Mouse (Mus musculus): Measurements from ENCODE around the gene Zfp119b. TPM values are rescaled to one million over a fixed set of nuclear protein-coding genes. Genes with fewer than 3 reads are reported as not detected.

The Zfp119b gene
- total and polyA plus RNA-seq, 3 experiments, result 0.39 to 10.0 (median 4.2) TPM

DNA sequence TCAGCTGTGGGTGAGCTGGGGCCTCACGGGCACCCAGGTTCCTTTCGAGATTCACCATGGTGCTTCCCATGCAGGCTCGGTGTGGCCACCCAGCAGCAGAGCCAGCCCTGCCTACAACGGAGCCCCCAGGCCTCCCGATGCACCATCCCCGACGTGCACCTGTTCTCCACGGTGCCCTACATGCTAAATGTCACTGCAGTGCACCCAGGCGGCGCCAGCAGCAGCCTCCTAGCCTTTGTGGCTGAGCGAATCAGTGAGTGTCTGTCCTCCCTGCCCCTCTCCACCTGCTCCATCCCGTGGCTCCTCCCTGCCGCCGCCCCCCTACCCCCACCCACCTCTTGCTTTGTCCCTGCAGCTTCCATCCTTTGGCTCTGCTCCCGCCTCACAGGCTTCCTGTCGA, 4.9 kb upstream of the Zfp119b start:
- Histone ChIP-seq H3K36me3 (replicated peaks) (peaks cover 8% of the 10 kb centered on the region), H3K4me1 (ENCODE audit: insufficient read depth, low read depth, low read length) (peaks cover 40% of the 10 kb centered on the region), H3K4me3 (ENCODE audit: low read depth, low read length) (no peak overlapping the region), H3K9me3 (replicated peaks) (no peaks in the 10 kb centered on the region), H3K27me3 (ENCODE audit: insufficient read depth, low read length) (peaks cover 39% of the 10 kb centered on the region)
- TF ChIP-seq CTCF (IDR thresholded peaks at IDR 0.05; ENCODE audit: low read depth, low read length) (no peak), GATA2 (IDR thresholded peaks at IDR 0.05; ENCODE audit: borderline replicate concordance, low read depth, low read length) (no peak), TAL1 (conservative IDR thresholded peaks at IDR 0.05; ENCODE audit: low read depth, low read length) (no peak), GATA1 (IDR thresholded peaks at IDR 0.05; ENCODE audit: borderline replicate concordance, low read length) (no peak), POLR2AphosphoS5 (IDR thresholded peaks at IDR 0.05; ENCODE audit: insufficient replicate concordance, low read depth, low read length) (no peak)
- ATAC-seq (ENCODE audit: extremely low read depth, insufficient number of reproducible peaks, low FRiP score, poor library complexity, severe bottlenecking), result no peak
- DNase-seq (ENCODE audit: low spot score), result no peak

DNA sequence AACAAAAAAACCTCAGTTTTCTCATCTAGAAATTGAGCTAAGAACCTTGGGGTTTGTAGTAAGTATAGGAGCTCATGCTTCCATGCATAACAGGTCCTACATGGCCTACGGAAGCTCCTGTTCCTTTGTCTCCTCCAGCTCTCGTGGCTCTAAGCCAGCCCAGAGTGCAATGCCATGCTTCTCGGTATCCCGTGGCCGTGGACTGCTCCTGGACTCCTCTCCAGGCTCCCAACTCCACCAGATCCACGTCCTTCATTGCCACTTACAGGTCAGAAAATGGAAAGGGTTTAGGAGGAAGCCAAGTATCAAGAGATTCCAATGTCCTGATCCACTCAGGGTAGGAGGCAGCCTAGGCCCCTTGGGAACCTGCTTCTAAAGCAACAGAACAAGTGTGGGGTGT, 4.5 kb upstream of the Zfp119b start:
- ATAC-seq (ENCODE audit: extremely low read depth, insufficient number of reproducible peaks, low FRiP score, poor library complexity, severe bottlenecking) (no peak), DNase-seq (ENCODE audit: low spot score) (no peak)
- Histone ChIP-seq H3K9me3 (replicated peaks) (no peaks in the 10 kb centered on the region), H3K36me3 (replicated peaks) (peaks cover 8% of the 10 kb centered on the region), H3K4me1 (ENCODE audit: insufficient read depth, low read depth, low read length) (peaks cover 40% of the 10 kb centered on the region), H3K27me3 (ENCODE audit: insufficient read depth, low read length) (peaks cover 39% of the 10 kb centered on the region), H3K4me3 (ENCODE audit: low read depth, low read length) (no peak overlapping the region)
- TF ChIP-seq TAL1 (conservative IDR thresholded peaks at IDR 0.05; ENCODE audit: low read depth, low read length) (no peak), POLR2AphosphoS5 (IDR thresholded peaks at IDR 0.05; ENCODE audit: insufficient replicate concordance, low read depth, low read length) (no peak), CTCF (IDR thresholded peaks at IDR 0.05; ENCODE audit: low read depth, low read length) (no peak), GATA1 (IDR thresholded peaks at IDR 0.05; ENCODE audit: borderline replicate concordance, low read length) (no peak), GATA2 (IDR thresholded peaks at IDR 0.05; ENCODE audit: borderline replicate concordance, low read depth, low read length) (no peak)

DNA sequence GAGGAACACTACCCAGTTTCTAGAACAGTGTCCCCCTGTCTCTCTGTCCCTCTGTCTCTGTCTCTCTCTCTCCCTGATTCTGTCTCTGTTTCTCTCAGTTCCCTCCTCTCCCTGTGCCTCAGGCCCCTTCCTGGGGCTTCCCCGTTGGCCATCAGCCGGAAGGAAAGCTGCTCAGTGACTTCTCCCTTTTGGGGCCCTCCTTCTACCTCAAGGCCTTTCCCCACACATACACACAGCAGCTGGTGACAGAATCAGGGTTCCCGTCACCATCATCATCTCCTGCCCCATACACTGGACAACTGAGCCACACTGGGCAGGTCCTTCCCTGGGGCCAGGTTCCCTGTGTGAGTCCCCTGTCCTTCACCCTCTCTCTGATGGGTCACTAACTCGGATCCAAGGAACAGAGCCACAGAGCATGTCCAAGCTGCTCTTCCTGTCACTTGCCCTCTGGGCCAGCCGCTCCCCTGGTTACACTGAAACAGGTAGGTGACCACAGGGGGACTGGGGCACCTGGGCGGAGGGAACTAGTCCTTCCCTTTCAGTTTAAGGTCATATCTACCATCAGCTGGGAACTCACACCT, 3.2 kb upstream of the Zfp119b start, which contains the start of gene Ebi3:
TSS of gene Ebi3 (plus strand) at position 194 of the 581 bp plus-strand sequence.
- H3K36me3 ChIP-seq (replicated peaks), result peaks cover 8% of the 10 kb centered on the region
- DNase-seq (ENCODE audit: low spot score) (no peak), ATAC-seq (ENCODE audit: extremely low read depth, insufficient number of reproducible peaks, low FRiP score, poor library complexity, severe bottlenecking) (no peak)
- H3K4me3 ChIP-seq (ENCODE audit: low read depth, low read length), result no peak within 1 kb of the TSS
- H3K9me3 ChIP-seq (replicated peaks), result no peaks in the 10 kb centered on the region
- H3K4me1 ChIP-seq (ENCODE audit: insufficient read depth, low read depth, low read length), result peaks cover 30% of the 10 kb centered on the region
- no peak for TF ChIP-seq TAL1 (conservative IDR thresholded peaks at IDR 0.05; ENCODE audit: low read depth, low read length)
- no peak for TF ChIP-seq CTCF (IDR thresholded peaks at IDR 0.05; ENCODE audit: low read depth, low read length)
- no peak for TF ChIP-seq POLR2AphosphoS5 (IDR thresholded peaks at IDR 0.05; ENCODE audit: insufficient replicate concordance, low read depth, low read length)
- TF ChIP-seq GATA1 (IDR thresholded peaks at IDR 0.05; ENCODE audit: borderline replicate concordance, low read length), result no peak
- TF ChIP-seq GATA2 (IDR thresholded peaks at IDR 0.05; ENCODE audit: borderline replicate concordance, low read depth, low read length), result no peak
- H3K27me3 ChIP-seq (ENCODE audit: insufficient read depth, low read length), result peaks cover 39% of the 10 kb centered on the region

DNA sequence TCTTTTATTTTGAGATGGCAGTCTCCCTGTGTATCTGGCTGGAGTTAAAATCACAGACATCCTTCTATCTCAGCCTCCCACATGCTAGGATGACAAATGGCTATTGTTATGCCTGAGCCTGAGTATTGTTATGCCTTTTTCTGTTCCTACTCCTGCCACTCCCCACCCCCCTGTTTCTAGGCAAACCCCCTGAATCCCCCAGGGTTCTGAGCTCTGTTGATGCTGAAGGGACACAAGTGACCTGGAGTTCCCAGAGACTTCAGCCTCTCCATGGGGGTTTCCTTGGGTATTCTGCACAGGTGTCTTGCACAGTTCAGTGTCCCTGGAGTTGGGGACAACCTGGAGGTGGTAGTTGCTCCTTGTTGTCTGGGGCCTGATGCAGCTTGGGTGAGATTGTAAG, 2.7 kb upstream of the Zfp119b start:
- H3K4me1 ChIP-seq (ENCODE audit: insufficient read depth, low read depth, low read length), result peaks cover 26% of the 10 kb centered on the region
- no peak overlapping the region for H3K4me3 ChIP-seq (ENCODE audit: low read depth, low read length)
- H3K9me3 ChIP-seq (replicated peaks), result no peaks in the 10 kb centered on the region
- no peak for DNase-seq (ENCODE audit: low spot score)
- peaks cover 39% of the 10 kb centered on the region for H3K27me3 ChIP-seq (ENCODE audit: insufficient read depth, low read length)
- TF ChIP-seq GATA2 (IDR thresholded peaks at IDR 0.05; ENCODE audit: borderline replicate concordance, low read depth, low read length), result no peak
- TF ChIP-seq CTCF (IDR thresholded peaks at IDR 0.05; ENCODE audit: low read depth, low read length), result no peak
- no peak for TF ChIP-seq POLR2AphosphoS5 (IDR thresholded peaks at IDR 0.05; ENCODE audit: insufficient replicate concordance, low read depth, low read length)
- TF ChIP-seq GATA1 (IDR thresholded peaks at IDR 0.05; ENCODE audit: borderline replicate concordance, low read length), result no peak
- TF ChIP-seq TAL1 (conservative IDR thresholded peaks at IDR 0.05; ENCODE audit: low read depth, low read length), result no peak
- H3K36me3 ChIP-seq (replicated peaks), result peaks cover 8% of the 10 kb centered on the region
- no peak for ATAC-seq (ENCODE audit: extremely low read depth, insufficient number of reproducible peaks, low FRiP score, poor library complexity, severe bottlenecking)

DNA sequence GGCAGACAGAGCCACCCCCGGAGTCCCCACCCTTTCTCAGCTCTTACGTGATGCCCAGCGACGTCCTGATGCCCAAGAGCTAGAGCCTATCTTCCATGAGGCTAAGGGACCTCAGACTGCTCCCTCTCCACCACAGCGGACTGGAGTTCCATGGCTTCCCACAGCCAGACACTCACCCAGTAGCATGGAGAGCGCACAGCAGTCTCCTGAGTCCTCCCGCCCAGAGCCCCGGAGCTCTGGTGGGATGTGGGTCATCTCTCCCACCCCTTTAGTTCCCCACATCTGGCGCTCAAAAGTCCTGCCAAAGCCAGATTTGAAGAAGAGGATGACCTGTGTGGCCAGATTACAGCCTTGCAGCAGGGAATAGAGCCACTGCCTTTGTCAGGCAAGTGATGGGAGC, 1.3 kb upstream of the Zfp119b start:
- Histone ChIP-seq H3K4me1 (ENCODE audit: insufficient read depth, low read depth, low read length) (peaks cover 21% of the 10 kb centered on the region), H3K27me3 (ENCODE audit: insufficient read depth, low read length) (peaks cover 39% of the 10 kb centered on the region), H3K9me3 (replicated peaks) (no peaks in the 10 kb centered on the region), H3K4me3 (ENCODE audit: low read depth, low read length) (no peak overlapping the region), H3K36me3 (replicated peaks) (no peaks in the 10 kb centered on the region)
- no peak for TF ChIP-seq GATA1 (IDR thresholded peaks at IDR 0.05; ENCODE audit: borderline replicate concordance, low read length)
- no peak for TF ChIP-seq TAL1 (conservative IDR thresholded peaks at IDR 0.05; ENCODE audit: low read depth, low read length)
- TF ChIP-seq POLR2AphosphoS5 (IDR thresholded peaks at IDR 0.05; ENCODE audit: insufficient replicate concordance, low read depth, low read length), result no peak
- no peak for TF ChIP-seq CTCF (IDR thresholded peaks at IDR 0.05; ENCODE audit: low read depth, low read length)
- no peak for TF ChIP-seq GATA2 (IDR thresholded peaks at IDR 0.05; ENCODE audit: borderline replicate concordance, low read depth, low read length)
- DNase-seq (ENCODE audit: low spot score) (no peak), ATAC-seq (ENCODE audit: extremely low read depth, insufficient number of reproducible peaks, low FRiP score, poor library complexity, severe bottlenecking) (no peak)

DNA sequence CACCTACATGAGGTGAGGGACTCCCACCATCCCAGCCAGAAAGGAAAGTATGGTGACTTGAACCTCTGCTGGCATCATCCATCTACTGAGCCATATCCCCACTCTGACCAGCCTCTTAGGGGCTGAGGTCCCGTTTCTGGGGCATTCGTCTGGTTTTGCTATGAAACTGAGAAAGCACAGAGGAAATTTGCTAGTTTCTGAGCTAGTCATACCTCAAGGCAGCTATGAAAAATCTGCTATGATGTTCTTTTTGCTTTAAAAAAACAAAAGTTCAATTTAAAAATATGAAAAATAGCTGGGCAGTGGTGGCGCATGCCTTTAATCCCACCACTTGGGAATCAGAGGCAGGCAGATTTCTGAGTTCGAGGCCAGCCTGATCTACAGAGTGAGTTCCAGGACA, 653 bp downstream of the Zfp119b start:
- no peak for TF ChIP-seq TAL1 (conservative IDR thresholded peaks at IDR 0.05; ENCODE audit: low read depth, low read length)
- no peak for TF ChIP-seq GATA2 (IDR thresholded peaks at IDR 0.05; ENCODE audit: borderline replicate concordance, low read depth, low read length)
- no peak for TF ChIP-seq GATA1 (IDR thresholded peaks at IDR 0.05; ENCODE audit: borderline replicate concordance, low read length)
- no peak for TF ChIP-seq CTCF (IDR thresholded peaks at IDR 0.05; ENCODE audit: low read depth, low read length)
- no peak for TF ChIP-seq POLR2AphosphoS5 (IDR thresholded peaks at IDR 0.05; ENCODE audit: insufficient replicate concordance, low read depth, low read length)
- no peaks in the 10 kb centered on the region for H3K36me3 ChIP-seq (replicated peaks)
- no peak overlapping the region for H3K4me3 ChIP-seq (ENCODE audit: low read depth, low read length)
- peaks cover 25% of the 10 kb centered on the region for H3K27me3 ChIP-seq (ENCODE audit: insufficient read depth, low read length)
- H3K4me1 ChIP-seq (ENCODE audit: insufficient read depth, low read depth, low read length), result peaks cover 20% of the 10 kb centered on the region
- H3K9me3 ChIP-seq (replicated peaks), result no peaks in the 10 kb centered on the region
- ATAC-seq (ENCODE audit: extremely low read depth, insufficient number of reproducible peaks, low FRiP score, poor library complexity, severe bottlenecking) (no peak), DNase-seq (ENCODE audit: low spot score) (no peak)
